Mouse (Mus musculus) megakaryocyte, embryonic 14.5 days (primary cell): ENCODE data around the gene Plagl1. TPM values are rescaled to one million over a fixed set of nuclear protein-coding genes. Genes with fewer than 3 reads are reported as not detected.
"Not testable (repeated sequence)": the region's sequence is repeated elsewhere in the genome, so short reads cannot be mapped to it uniquely, and the experiment has no call there.

Experiments
- H3K27me3 ChIP-seq: replicated peaks from 2 replicates; pipeline ENCODE3; 2012; ENCODE audit warnings: inconsistent platforms
- H3K36me3 ChIP-seq: replicated peaks from 2 replicates; pipeline ENCODE3; 2012; ENCODE audit warnings: low read length, inconsistent platforms, mixed read lengths
- H3K4me1 ChIP-seq: 2 replicates; pipeline ENCODE4 v1.6.1; 2012; ENCODE audit warnings: inconsistent platforms
- H3K4me3 ChIP-seq: replicated peaks from 2 replicates; pipeline ENCODE3; 2012; ENCODE audit warnings: moderate library complexity, mild to moderate bottlenecking, inconsistent platforms
- H3K9me3 ChIP-seq: 2 replicates; pipeline ENCODE4 v1.6.1; 2012; ENCODE audit warnings: inconsistent platforms
- FLI1 ChIP-seq: IDR thresholded peaks from 2 replicates; pipeline ENCODE4 v1.6.1; 2012; ENCODE audit warnings: low read length, inconsistent platforms, mixed read lengths
- GATA1 ChIP-seq: IDR thresholded peaks from 3 replicates; pipeline ENCODE4 v1.6.1; 2012; ENCODE audit warnings: mixed read lengths, low read length, inconsistent platforms, borderline replicate concordance
- polyA plus RNA-seq: library from polyadenylated mRNA; stranded (reverse); fragments of >175 nt; gene quantifications from 2 replicates; pipeline ENCODE4 v1.2.3, GENCODE M21; 2012; ENCODE audit warnings: low replicate concordance; ENCODE audit not compliant: insufficient read depth

Plagl1 gene
- polyA plus RNA-seq: 0.12 TPM in 1 of 2 replicates, not detected in the other

DNA sequence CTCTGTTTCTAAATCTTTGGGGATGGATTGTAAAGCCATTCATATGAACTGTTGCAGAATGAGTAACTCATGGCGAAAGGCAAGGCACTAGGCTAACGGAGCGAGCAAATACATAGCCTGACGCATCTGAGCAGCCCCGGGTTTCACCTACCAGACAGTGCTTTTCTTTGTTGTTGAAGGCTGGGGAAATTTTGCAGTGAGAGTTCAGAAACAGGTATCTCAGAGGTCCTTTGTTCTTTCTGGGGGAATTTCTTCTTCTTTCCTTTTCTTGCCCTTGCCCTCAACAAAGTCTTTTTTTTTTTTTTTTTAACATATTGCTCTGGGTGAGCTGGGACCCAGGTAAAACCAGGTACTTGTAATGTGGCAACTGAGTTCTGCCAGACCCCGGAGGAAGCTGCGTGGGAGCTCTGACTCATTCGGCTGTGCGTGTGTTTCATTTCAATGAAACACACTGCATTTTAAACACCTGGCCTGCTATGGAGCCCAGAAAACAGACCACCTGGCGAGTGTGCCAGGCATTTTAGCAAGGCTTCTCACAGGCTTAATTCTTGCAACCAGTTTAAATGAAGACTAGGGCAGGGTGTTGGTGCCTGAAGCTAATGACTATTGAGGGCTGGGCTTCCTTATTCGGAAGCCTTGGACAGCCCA is at the start of gene Plagl1:
Gene Plagl1 (plus strand): TSS at position 484 of the 648 bp plus-strand sequence.
- Histone ChIP-seq H3K27me3 (peaks cover 8% of the 10 kb centered on the region), H3K4me1 (peaks cover 5% of the 10 kb centered on the region), H3K9me3 (0 out of 2 replicates have a peak, but pooled peaks cover 7% of the 10 kb centered on the region), H3K4me3 (no peak within 1 kb of the TSS), H3K36me3 (no peaks in the 10 kb centered on the region)
- no peak for TF ChIP-seq GATA1
- TF ChIP-seq FLI1: no peak

DNA sequence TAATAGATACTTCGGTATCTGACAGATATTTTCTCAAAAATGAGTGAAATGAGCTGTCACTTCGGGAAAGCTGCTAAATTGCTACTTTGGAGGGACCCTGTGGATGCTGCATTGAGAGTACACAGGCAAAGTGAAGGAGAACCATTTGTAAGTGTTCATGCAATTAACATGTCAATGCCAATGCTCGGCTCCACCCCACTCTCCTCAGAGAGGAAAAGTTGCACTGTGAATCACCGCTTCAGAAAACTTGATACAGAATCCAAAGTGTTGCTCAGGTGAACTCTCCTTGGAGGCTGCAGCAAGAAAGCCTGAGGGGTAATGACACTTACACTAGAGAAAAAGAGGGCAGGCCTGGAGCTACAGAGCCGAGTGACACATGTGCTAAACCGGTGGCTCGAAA is 46.3 kb upstream of the Plagl1 start:
- H3K27me3 ChIP-seq: no peaks in the 10 kb centered on the region
- no peak overlapping the region for H3K4me3 ChIP-seq
- peaks cover 13% of the 10 kb centered on the region for H3K36me3 ChIP-seq
- H3K9me3 ChIP-seq: no peaks in the 10 kb centered on the region
- TF ChIP-seq GATA1 (no peak), FLI1 (no peak)
- H3K4me1 ChIP-seq: peaks cover 32% of the 10 kb centered on the region

- Histone ChIP-seq H3K9me3 (no peaks in the 10 kb centered on the region), H3K4me3 (no peak overlapping the region), H3K4me1 (peaks cover 35% of the 10 kb centered on the region), H3K27me3 (no peaks in the 10 kb centered on the region), H3K36me3 (no peaks in the 10 kb centered on the region)
- no peak for TF ChIP-seq GATA1
- no peak for TF ChIP-seq FLI1
These were observed 43.7 kb upstream of the Plagl1 start for GRCm38 (mm10) chr10:13016573-13016972.

DNA sequence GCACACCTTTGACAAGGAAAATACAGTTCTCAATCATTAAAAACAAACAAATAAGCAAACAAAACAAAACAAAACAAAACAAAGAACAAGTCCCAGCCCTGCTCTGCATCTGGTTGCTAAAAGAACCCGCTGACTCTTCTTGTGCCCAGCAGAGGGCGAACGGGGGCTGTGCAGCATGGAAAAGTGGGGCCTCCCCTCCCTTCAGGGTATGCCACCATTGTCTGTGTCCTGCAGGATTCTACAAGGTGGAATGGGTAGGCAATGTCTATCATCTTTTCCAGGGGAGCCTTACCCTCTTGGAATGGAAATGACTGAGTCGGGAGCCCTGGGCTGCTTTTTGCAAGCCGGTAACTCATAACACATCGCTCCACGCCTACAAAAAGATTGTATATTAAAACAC is 41.8 kb upstream of the Plagl1 start:
- no peaks in the 10 kb centered on the region for H3K36me3 ChIP-seq
- no peak overlapping the region for H3K4me3 ChIP-seq
- no peaks in the 10 kb centered on the region for H3K9me3 ChIP-seq
- peaks cover 47% of the 10 kb centered on the region for H3K4me1 ChIP-seq
- H3K27me3 ChIP-seq: no peaks in the 10 kb centered on the region
- TF ChIP-seq GATA1 (no peak), FLI1 (no peak)

- TF ChIP-seq FLI1 (no peak), GATA1 (no peak)
- H3K4me1 ChIP-seq: peaks cover 51% of the 10 kb centered on the region
- H3K4me3 ChIP-seq: no peak overlapping the region
- no peaks in the 10 kb centered on the region for H3K36me3 ChIP-seq
- H3K9me3 ChIP-seq: no peaks in the 10 kb centered on the region
- H3K27me3 ChIP-seq: no peaks in the 10 kb centered on the region
These were observed 41.3 kb upstream of the Plagl1 start for GRCm38 (mm10) chr10:13019026-13019425.

DNA sequence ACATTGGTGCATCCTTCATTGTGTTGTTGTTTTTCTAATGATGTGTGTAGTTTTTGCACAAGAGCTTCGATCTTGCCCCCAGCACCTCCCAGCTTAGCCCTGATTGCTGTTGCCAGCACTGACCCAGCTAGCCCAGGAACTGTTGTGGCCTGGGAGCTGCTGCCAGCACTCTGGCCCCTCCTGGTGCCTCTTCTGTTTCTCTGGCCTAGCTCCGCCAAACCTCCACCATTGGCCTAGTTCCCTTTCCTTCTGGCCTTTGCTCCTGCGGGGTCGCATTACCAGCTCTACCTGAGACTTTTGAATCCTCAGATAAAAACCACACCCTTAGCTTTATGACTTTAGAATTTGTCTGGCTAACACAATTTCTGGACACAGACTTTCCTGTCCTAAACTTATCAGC is 38.2 kb upstream of the Plagl1 start:
- H3K27me3 ChIP-seq: no peaks in the 10 kb centered on the region
- no peaks in the 10 kb centered on the region for H3K9me3 ChIP-seq
- H3K4me3 ChIP-seq: no peak overlapping the region
- TF ChIP-seq GATA1 (no peak), FLI1 (no peak)
- no peaks in the 10 kb centered on the region for H3K36me3 ChIP-seq
- H3K4me1 ChIP-seq: peaks cover 59% of the 10 kb centered on the region

DNA sequence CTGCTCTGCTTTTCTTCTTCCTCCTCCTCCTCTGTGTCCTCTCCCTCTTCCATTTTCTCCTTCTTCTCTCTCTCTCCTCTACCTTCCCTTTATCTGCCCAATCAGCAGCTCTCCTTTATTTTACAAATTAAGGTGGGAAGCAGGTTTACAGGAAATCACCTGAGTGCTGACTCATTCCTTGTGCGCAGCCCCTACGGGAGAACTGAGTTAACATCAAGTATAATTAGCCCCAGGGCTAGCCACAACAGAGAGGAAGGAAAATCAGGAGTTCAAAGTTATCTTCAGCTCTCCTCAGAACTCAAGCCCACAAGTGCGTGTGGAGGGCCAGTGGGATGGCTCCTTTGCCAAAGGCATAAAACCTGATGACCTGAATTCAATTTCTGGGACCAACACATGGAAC is 36.3 kb upstream of the Plagl1 start:
- peaks cover 58% of the 10 kb centered on the region for H3K4me1 ChIP-seq
- not testable (repeated sequence) for H3K4me3 ChIP-seq, H3K36me3 ChIP-seq, H3K27me3 ChIP-seq, H3K9me3 ChIP-seq

GRCm38 (mm10) chr10:13027702-13028101 is 32.6 kb upstream of the Plagl1 start:
- Histone ChIP-seq H3K36me3 (no peaks in the 10 kb centered on the region), H3K4me1 (peaks cover 37% of the 10 kb centered on the region), H3K9me3 (no peaks in the 10 kb centered on the region), H3K27me3 (no peaks in the 10 kb centered on the region), H3K4me3 (no peak overlapping the region)
- TF ChIP-seq GATA1: no peak
- no peak for TF ChIP-seq FLI1

DNA sequence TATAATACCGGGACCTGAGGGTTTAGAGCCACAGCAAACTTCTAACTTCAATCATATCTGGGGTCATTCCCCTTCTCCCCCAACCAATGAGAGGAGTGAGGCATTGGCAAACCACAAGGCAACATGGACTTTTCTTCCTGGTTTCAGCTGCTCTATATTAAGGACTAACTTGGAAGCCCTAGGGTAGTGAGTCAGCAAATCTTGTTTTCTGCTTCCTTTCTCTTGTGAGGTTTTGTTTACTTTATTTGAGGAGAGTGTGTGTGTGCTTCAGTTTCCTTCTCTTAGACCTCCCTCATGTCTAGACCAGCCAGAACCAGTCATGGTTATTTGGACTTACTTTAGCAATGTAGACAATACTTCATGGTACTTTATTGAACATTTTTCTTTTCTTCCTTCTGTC is 32.1 kb upstream of the Plagl1 start:
- TF ChIP-seq GATA1 (no peak), FLI1 (no peak)
- H3K9me3 ChIP-seq: no peaks in the 10 kb centered on the region

GRCm38 (mm10) chr10:13029416-13029815 is 30.9 kb upstream of the Plagl1 start:
- H3K4me3 ChIP-seq: no peak overlapping the region
- peaks cover 25% of the 10 kb centered on the region for H3K4me1 ChIP-seq
- TF ChIP-seq FLI1 (no peak), GATA1 (no peak)
- H3K9me3 ChIP-seq: no peaks in the 10 kb centered on the region
- no peaks in the 10 kb centered on the region for H3K27me3 ChIP-seq
- no peaks in the 10 kb centered on the region for H3K36me3 ChIP-seq

More for the DNA sequence above, 32.1 kb upstream of the Plagl1 start:
- peak overlapping the region; percentile 18 for H3K4me3 ChIP-seq
- peaks cover 33% of the 10 kb centered on the region for H3K4me1 ChIP-seq
- H3K36me3 ChIP-seq: no peaks in the 10 kb centered on the region
- H3K27me3 ChIP-seq: no peaks in the 10 kb centered on the region

DNA sequence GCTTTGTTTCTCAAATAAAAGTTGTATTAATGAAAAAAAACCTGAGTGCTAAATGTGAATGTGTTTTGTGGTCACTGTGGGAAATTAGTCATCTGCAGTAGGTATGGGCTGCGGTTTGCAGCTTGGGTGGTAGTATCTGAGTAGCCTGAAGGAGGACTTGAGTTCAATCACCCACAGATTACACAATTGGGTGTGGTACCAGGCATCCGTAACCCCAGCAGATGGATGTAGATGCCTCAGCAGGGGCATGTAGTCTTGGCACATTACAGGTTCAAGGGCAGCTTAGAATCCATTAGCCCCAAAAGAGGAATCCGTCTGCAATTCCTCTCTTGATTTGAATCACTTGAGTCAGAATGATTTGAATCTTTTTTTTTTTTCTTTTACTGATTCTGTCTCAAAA is 25.0 kb upstream of the Plagl1 start:
- Histone ChIP-seq H3K4me1 (peaks cover 9% of the 10 kb centered on the region), H3K4me3 (no peak overlapping the region), H3K36me3 (no peaks in the 10 kb centered on the region), H3K27me3 (no peaks in the 10 kb centered on the region), H3K9me3 (peaks cover 14% of the 10 kb centered on the region; the same call in 1 of the 2 replicates)
- TF ChIP-seq FLI1 (no peak), GATA1 (no peak)
